Mouse (Mus musculus): Measurements from ENCODE around the gene C1qtnf6. TPM values are rescaled to one million over a fixed set of nuclear protein-coding genes. Genes with fewer than 3 reads are reported as not detected.

The C1qtnf6 gene
- polyA plus RNA-seq, 1 experiment from 2014 or later: 21.5 TPM

DNA sequence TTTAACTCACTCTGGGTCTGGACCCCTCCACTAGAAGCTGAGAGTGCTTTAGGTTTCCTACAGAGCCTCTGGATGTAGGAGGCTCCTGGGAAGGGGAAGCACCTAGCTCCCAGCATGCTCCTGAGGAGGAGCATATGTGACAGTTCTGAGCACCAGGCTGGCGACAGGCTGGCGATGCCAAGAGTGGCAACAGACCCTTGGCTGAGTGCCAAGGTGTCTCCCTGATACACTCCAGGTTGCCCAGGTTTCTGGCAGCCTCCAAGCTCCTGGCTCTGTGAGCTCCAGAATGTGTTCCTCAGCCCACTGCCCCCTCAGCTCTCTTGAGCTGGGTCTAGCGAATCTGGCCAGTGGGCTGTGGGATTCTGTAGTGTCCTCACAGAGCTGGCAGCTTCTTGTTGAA lies 10.4 kb upstream of the C1qtnf6 start:
- Histone ChIP-seq H3K36me3 (ENCODE audit: insufficient read depth, low read length) (no peaks in the 10 kb centered on the region), H3K9me3 (ENCODE audit: low read length) (no peaks in the 10 kb centered on the region), H3K9ac (replicated peaks; ENCODE audit: low read depth) (no peak overlapping the region), H3K4me3 (ENCODE audit: low read depth, low read length) (no peak overlapping the region), H3K4me2 (replicated peaks; ENCODE audit: low read depth, low read length) (no peak overlapping the region), H3K27me3 (replicated peaks; ENCODE audit: insufficient read depth, low read length) (0 out of 2 replicates have a peak, but pooled peaks cover 8% of the 10 kb centered on the region), H3K27ac (ENCODE audit: low read length) (no peak overlapping the region), H3K4me1 (ENCODE audit: insufficient read depth, low read depth, low read length) (no peaks in the 10 kb centered on the region)
- TF ChIP-seq CTCF (IDR thresholded peaks at IDR 0.05): no peak
- TF ChIP-seq EP300 (IDR thresholded peaks at IDR 0.05): no peak
- WGBS: 23% methylated on average over 3 of the region's 3 CpGs
- ATAC-seq (peak; percentile 30), DNase-seq (ENCODE audit: low spot score) (peak; percentile 38)

DNA sequence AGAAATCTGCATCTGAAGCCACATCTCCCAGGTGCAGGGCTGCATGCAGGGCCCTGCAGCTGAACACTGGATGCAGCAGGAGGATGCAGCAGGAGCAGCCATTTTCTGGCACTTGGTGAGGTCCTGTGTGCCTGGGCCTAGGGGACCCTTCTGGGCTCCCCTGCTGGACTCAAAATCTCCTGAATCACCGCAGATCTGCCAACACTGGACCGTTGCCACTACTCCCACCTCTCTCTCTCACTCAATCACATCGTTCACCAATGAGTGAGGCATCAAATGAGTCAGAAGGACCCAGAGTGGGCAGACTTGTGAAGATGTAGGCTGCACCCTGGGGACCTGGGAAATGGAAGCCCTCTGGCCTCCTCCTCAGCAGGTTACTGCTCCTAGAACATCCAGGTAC lies 9.8 kb upstream of the C1qtnf6 start:
- Histone ChIP-seq H3K4me2 (replicated peaks; ENCODE audit: low read depth, low read length) (no peak overlapping the region), H3K27me3 (replicated peaks; ENCODE audit: insufficient read depth, low read length) (0 out of 2 replicates have a peak, but pooled peaks cover 8% of the 10 kb centered on the region), H3K4me3 (ENCODE audit: low read depth, low read length) (no peak overlapping the region), H3K9ac (replicated peaks; ENCODE audit: low read depth) (no peak overlapping the region), H3K36me3 (ENCODE audit: insufficient read depth, low read length) (no peaks in the 10 kb centered on the region), H3K27ac (ENCODE audit: low read length) (no peak overlapping the region), H3K4me1 (ENCODE audit: insufficient read depth, low read depth, low read length) (no peaks in the 10 kb centered on the region), H3K9me3 (ENCODE audit: low read length) (no peaks in the 10 kb centered on the region)
- ATAC-seq (no peak), DNase-seq (ENCODE audit: low spot score) (no peak)
- TF ChIP-seq EP300 (IDR thresholded peaks at IDR 0.05): no peak
- TF ChIP-seq CTCF (IDR thresholded peaks at IDR 0.05): no peak
- 52% methylated on average over 3 of the region's 3 CpGs for WGBS

DNA sequence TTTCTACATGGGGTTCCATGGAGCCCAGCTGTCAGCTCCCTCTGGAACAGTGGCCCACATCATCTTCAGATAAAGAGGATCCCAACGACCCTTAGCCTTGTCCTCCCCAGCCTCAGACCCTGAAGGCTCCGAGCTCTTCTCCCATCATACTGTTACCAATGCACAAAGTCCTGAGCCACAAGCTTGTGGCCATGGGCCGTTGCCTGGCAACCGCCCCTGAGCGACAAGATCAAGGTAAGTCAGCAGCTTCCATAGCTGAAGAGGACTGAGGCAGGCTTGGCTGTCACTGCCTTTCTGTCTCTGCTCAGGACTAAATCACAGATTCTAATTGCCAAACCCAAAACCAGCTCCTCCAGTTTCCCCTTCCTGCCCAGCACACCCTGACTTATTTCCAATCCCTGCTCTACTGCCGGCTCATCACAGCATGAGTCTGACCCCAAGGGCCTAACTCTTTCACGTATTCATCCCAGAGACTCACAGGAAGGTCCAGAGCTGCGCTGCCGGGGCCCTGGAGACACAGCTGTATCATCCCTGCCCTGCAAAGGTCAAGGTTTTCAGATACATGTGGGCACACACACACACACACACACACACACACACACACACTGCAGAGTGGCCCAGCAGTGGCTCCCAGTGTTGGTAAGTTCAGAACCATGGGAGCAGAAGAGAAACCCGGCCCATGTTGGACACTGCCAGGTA lies 4.7 kb upstream of the C1qtnf6 start:
- Histone ChIP-seq H3K9ac (replicated peaks; ENCODE audit: low read depth) (no peak overlapping the region), H3K4me2 (replicated peaks; ENCODE audit: low read depth, low read length) (no peak overlapping the region), H3K9me3 (ENCODE audit: low read length) (no peaks in the 10 kb centered on the region), H3K27ac (ENCODE audit: low read length) (no peak overlapping the region), H3K27me3 (replicated peaks; ENCODE audit: insufficient read depth, low read length) (no peaks in the 10 kb centered on the region), H3K4me3 (ENCODE audit: low read depth, low read length) (no peak overlapping the region), H3K4me1 (ENCODE audit: insufficient read depth, low read depth, low read length) (0 out of 2 replicates have a peak, but pooled peaks cover 3% of the 10 kb centered on the region), H3K36me3 (ENCODE audit: insufficient read depth, low read length) (no peaks in the 10 kb centered on the region)
- DNase-seq (ENCODE audit: low spot score) (no peak), ATAC-seq (no peak)
- WGBS: 50% methylated on average over 10 of the region's 10 CpGs
- no peak for TF ChIP-seq EP300 (IDR thresholded peaks at IDR 0.05)
- TF ChIP-seq CTCF (IDR thresholded peaks at IDR 0.05): no peak

DNA sequence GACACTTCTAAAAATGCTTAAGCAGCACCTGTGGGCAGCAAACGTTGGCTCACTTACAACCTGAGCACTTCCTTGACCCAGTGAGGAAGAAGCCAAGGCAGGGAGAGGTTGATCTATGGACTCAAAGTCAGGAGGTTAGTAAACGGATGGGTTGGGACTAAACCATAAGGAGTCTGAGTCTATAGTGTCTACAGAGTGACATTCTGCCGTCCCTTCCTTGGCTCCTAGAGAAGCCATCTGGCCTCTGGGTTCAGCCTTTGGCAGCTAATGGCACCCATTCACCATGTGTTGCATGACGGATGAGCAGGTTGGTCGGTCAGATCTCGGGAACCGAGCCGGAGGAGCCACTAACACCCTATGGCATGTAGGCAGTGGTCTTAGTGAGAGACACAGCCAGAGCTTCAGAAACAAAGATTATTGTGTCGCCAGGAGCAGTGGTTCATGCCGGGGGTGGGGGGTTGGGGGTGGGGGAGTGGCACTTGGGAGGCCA lies 2.2 kb upstream of the C1qtnf6 start:
- Histone ChIP-seq H3K4me1 (ENCODE audit: insufficient read depth, low read depth, low read length) (peaks cover 8% of the 10 kb centered on the region; the same call in 1 of the 2 replicates), H3K9me3 (ENCODE audit: low read length) (no peaks in the 10 kb centered on the region), H3K27me3 (replicated peaks; ENCODE audit: insufficient read depth, low read length) (no peaks in the 10 kb centered on the region), H3K4me3 (ENCODE audit: low read depth, low read length) (no peak overlapping the region), H3K36me3 (ENCODE audit: insufficient read depth, low read length) (no peaks in the 10 kb centered on the region), H3K27ac (ENCODE audit: low read length) (peak overlapping the region; percentile 77), H3K9ac (replicated peaks; ENCODE audit: low read depth) (no peak overlapping the region; the same call in 1 of the 2 replicates), H3K4me2 (replicated peaks; ENCODE audit: low read depth, low read length) (no peak overlapping the region)
- DNase-seq (ENCODE audit: low spot score) (no peak), ATAC-seq (no peak)
- TF ChIP-seq CTCF (IDR thresholded peaks at IDR 0.05) (no peak), EP300 (IDR thresholded peaks at IDR 0.05) (no peak)
- 55% methylated on average over 10 of the region's 10 CpGs for WGBS

DNA sequence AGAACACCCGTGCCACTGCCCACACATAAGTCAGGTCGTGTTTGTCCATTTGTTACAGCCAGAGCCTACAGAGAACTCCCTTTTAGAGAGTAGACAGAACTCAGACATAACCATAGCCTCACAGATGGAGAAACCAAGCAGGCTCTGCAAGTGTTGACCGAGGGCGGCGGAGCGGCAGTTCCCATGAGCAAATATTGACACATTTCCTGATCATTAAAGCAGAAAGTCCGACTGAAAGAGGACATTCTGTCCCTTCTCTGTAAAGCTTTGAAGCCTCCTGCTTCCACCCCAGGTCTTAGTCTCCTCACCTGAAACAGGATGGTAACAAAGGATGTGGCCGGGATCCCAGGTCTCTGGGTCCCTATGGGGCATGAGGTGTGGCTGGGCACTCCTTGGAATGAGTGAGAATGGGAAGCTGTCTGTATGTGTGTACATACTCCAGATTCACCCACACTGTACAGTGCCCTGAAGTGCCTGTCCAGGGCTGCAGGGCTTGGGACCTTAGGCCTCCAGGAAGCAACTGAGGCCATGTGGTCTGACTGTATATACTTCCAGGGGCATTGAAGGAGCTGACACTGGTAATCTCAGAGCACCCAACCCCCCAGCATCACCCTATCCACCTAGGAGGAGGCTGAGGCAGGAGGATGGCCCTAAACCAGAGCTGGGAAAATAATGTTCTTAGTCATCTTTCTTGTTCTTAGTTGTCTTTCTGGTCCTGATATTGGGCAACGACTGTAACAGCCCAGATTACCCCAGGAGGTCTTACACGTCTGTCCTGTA lies 1.5 kb upstream of the C1qtnf6 start:
- DNase-seq (ENCODE audit: low spot score) (peak; percentile 83), ATAC-seq (peak; percentile 42)
- no peak overlapping the region for H3K4me3 ChIP-seq (ENCODE audit: low read depth, low read length)
- no peaks in the 10 kb centered on the region for H3K27me3 ChIP-seq (replicated peaks; ENCODE audit: insufficient read depth, low read length)
- H3K27ac ChIP-seq (ENCODE audit: low read length): peak overlapping the region; percentile 77
- WGBS: 39% methylated on average over 10 of the region's 10 CpGs
- TF ChIP-seq CTCF (IDR thresholded peaks at IDR 0.05) (no peak), EP300 (IDR thresholded peaks at IDR 0.05) (peak; percentile 78)
- peaks cover 8% of the 10 kb centered on the region; the same call in 1 of the 2 replicates for H3K4me1 ChIP-seq (ENCODE audit: insufficient read depth, low read depth, low read length)
- H3K9ac ChIP-seq (replicated peaks; ENCODE audit: low read depth): no peak overlapping the region; the same call in 1 of the 2 replicates
- H3K36me3 ChIP-seq (ENCODE audit: insufficient read depth, low read length): no peaks in the 10 kb centered on the region
- no peak overlapping the region for H3K4me2 ChIP-seq (replicated peaks; ENCODE audit: low read depth, low read length)
- no peaks in the 10 kb centered on the region for H3K9me3 ChIP-seq (ENCODE audit: low read length)

DNA sequence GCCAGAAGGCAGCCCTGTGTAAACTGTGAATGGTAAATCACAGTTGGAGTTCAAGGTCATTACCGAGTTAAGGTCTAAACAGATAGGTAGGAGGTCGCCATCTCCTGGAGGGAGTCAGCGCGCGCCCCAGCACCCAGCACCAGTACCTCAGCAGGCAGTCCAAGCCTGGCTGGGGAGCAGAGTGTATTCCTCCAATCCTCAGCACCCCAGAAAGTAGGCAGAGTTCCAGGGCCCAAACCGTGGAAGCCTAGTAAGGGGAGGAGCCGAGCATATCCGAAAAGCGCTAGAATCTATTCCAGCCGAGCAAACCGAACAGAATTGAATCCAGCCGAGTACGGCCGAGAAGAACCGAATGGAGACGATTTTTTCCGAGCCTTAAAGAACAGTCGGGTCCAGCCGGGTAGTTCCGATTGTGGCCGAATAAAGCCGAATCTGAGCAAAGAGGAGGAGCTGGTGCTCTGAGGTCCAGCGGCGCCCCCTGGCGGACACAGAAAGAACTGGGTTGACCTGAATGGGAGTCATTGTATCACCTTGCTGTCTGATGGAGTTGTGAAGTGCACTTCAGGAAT lies 769 bp upstream of the C1qtnf6 start:
- ATAC-seq: peak; percentile 85
- Histone ChIP-seq H3K4me3 (ENCODE audit: low read depth, low read length) (peak overlapping the region; percentile 32), H3K27me3 (replicated peaks; ENCODE audit: insufficient read depth, low read length) (no peaks in the 10 kb centered on the region), H3K4me1 (ENCODE audit: insufficient read depth, low read depth, low read length) (peaks cover 8% of the 10 kb centered on the region; the same call in 1 of the 2 replicates), H3K9me3 (ENCODE audit: low read length) (no peaks in the 10 kb centered on the region), H3K4me2 (replicated peaks; ENCODE audit: low read depth, low read length) (peak overlapping the region; percentile 48), H3K36me3 (ENCODE audit: insufficient read depth, low read length) (no peaks in the 10 kb centered on the region), H3K9ac (replicated peaks; ENCODE audit: low read depth) (peak overlapping the region; percentile 35; the same call in 1 of the 2 replicates), H3K27ac (ENCODE audit: low read length) (peak overlapping the region; percentile 77)
- WGBS: 0% methylated on average over 25 of the region's 25 CpGs
- peak; percentile 98 for DNase-seq (ENCODE audit: low spot score)
- TF ChIP-seq EP300 (IDR thresholded peaks at IDR 0.05) (no peak), CTCF (IDR thresholded peaks at IDR 0.05) (peak; percentile 96)

Measured in lung, postnatal 0 days (tissue).